ENCODE assay signal across 9 mouse cellular contexts in genomic region chr8:84704356-84704755, GRCm38 (mm10). TPM values are rescaled to one million over a fixed set of nuclear protein-coding genes. Genes with fewer than 3 reads are reported as not detected.
DNase-seq lines count a peak whose midpoint lies in the region; ATAC-seq and TF ChIP-seq lines count a peak whose summit lies in the region.
"Had no signal": no experiment of that assay in that cellular context is flagged by ENCODE, and none has a peak within 500 bp of the region (broad histone marks: within the 10 kb centered on the region; RNA-seq: fewer than 3 reads in every experiment).

No protein-coding gene starts in this region.

- WGBS in forebrain, embryonic 13.5 days, result 1% methylated on average over 16 of the region's 16 CpGs
- WGBS in midbrain, embryonic 11.5 days, result 1% methylated on average over 16 of the region's 16 CpGs
- 8% methylated on average over 16 of the region's 16 CpGs for WGBS in stomach, embryonic 14.5 days

- no peak for ATAC-seq in cerebellum, adult (ENCODE audit: insufficient number of reproducible peaks, low FRiP score, low TSS enrichment)
- ATAC-seq in forebrain, embryonic 13.5 days, result peak; percentile 46; the same call in 1 of the 2 replicates
- ATAC-seq in midbrain, embryonic 11.5 days (ENCODE audit: low FRiP score), result 0 out of 2 replicates have a peak, but pooled peaks have one; percentile 31
- ATAC-seq in stomach, embryonic 14.5 days (ENCODE audit: insufficient number of reproducible peaks, insufficient read depth, low FRiP score, low read depth), result no peak

- TF ChIP-seq CTCF in brain, embryonic 14.5 days (IDR thresholded peaks at IDR 0.05; ENCODE audit: borderline replicate concordance, extremely low read depth, insufficient read depth, insufficient read length), result peak; percentile 83

- no peaks in the 10 kb centered on the region for H3K9me3 ChIP-seq in forebrain, embryonic 13.5 days (replicated peaks)
- H3K9me3 ChIP-seq in midbrain, embryonic 11.5 days (ENCODE audit: control insufficient read depth, low read length), result no peaks in the 10 kb centered on the region
- H3K9me3 ChIP-seq in stomach, embryonic 14.5 days (ENCODE audit: control insufficient read depth, low read depth, low read length), result no peaks in the 10 kb centered on the region

- H3K27me3 ChIP-seq in forebrain, embryonic 13.5 days, result peaks cover 75% of the 10 kb centered on the region
- peaks cover 80% of the 10 kb centered on the region for H3K27me3 ChIP-seq in midbrain, embryonic 11.5 days (ENCODE audit: control insufficient read depth, insufficient read depth, low read length)
- H3K27me3 ChIP-seq in stomach, embryonic 14.5 days (ENCODE audit: control insufficient read depth, insufficient read depth, low read length), result peaks cover 43% of the 10 kb centered on the region; the same call in 1 of the 2 replicates

- peaks cover 66% of the 10 kb centered on the region for H3K4me1 ChIP-seq in forebrain, embryonic 13.5 days
- peaks cover 41% of the 10 kb centered on the region for H3K4me1 ChIP-seq in midbrain, embryonic 11.5 days (ENCODE audit: control insufficient read depth, insufficient read depth, low read length)
- H3K4me1 ChIP-seq in stomach, embryonic 14.5 days (ENCODE audit: control insufficient read depth, insufficient read depth, low read length), result peaks cover 37% of the 10 kb centered on the region

- TF ChIP-seq POLR2A in brain, embryonic 14.5 days (IDR thresholded peaks at IDR 0.05; ENCODE audit: borderline replicate concordance, extremely low read depth, insufficient read depth, insufficient read length, poor library complexity, severe bottlenecking), result no peak

- peak overlapping the region; percentile 88 for H3K27ac ChIP-seq in forebrain, embryonic 13.5 days
- H3K27ac ChIP-seq in midbrain, embryonic 11.5 days (ENCODE audit: low read depth, low read length), result no peak overlapping the region
- no peak overlapping the region for H3K27ac ChIP-seq in stomach, embryonic 14.5 days (ENCODE audit: low read length)

- H3K36me3 ChIP-seq in forebrain, embryonic 13.5 days (ENCODE audit: poor library complexity, severe bottlenecking), result peaks cover 18% of the 10 kb centered on the region
- no peaks in the 10 kb centered on the region for H3K36me3 ChIP-seq in midbrain, embryonic 11.5 days (ENCODE audit: control insufficient read depth, insufficient read depth, low read length)
- H3K36me3 ChIP-seq in stomach, embryonic 14.5 days (ENCODE audit: control insufficient read depth, insufficient read depth, low read length), result peaks cover 9% of the 10 kb centered on the region; the same call in 1 of the 2 replicates

- peak overlapping the region; percentile 15 for H3K4me3 ChIP-seq in forebrain, embryonic 13.5 days
- peak overlapping the region; percentile 8; the same call in 1 of the 2 replicates for H3K4me3 ChIP-seq in midbrain, embryonic 11.5 days (ENCODE audit: low read depth, low read length)
- peak overlapping the region; percentile 9; the same call in 1 of the 2 replicates for H3K4me3 ChIP-seq in stomach, embryonic 14.5 days (ENCODE audit: low read depth, low read length)

- peak overlapping the region; percentile 70 for H3K9ac ChIP-seq in forebrain, embryonic 13.5 days
- H3K9ac ChIP-seq in midbrain, embryonic 11.5 days (ENCODE audit: low read length), result peak overlapping the region; percentile 24; the same call in 1 of the 2 replicates
- no peak overlapping the region for H3K9ac ChIP-seq in stomach, embryonic 14.5 days (replicated peaks; ENCODE audit: low read depth, low read length)

- intact Hi-C loops in heart, postnatal 36 days (cut with DNase I), result no loop called here
- intact Hi-C loops in left cerebral cortex, postnatal 4 days (cut with DNase I), result no loop called here

- peak overlapping the region; percentile 56 for H3K4me2 ChIP-seq in forebrain, embryonic 13.5 days
- H3K4me2 ChIP-seq in midbrain, embryonic 11.5 days, result peak overlapping the region; percentile 37
- peak overlapping the region; percentile 26; the same call in 1 of the 2 replicates for H3K4me2 ChIP-seq in stomach, embryonic 14.5 days (replicated peaks; ENCODE audit: low read depth, low read length)

- DNase-seq in cerebellum, adult 11-12 months, result peak; percentile 65
- peak; percentile 90 for DNase-seq in brain, embryonic 14.5 days (ENCODE audit: low read depth)
- DNase-seq in heart, postnatal 36 days, result peak; percentile 89 to 92
- DNase-seq in left cerebral cortex, postnatal 4 days, result peak; percentile 93
- peak; percentile 98 for DNase-seq in midbrain, embryonic 11.5 days (ENCODE audit: low spot score, missing footprints)

RNA-seq across cellular contexts. Expression of gene Lyl1, which starts 3.1 kb away (rescaled TPM):
- 3.4 and 4.7 TPM in 2 replicates for polyA plus RNA-seq in brain, embryonic 14.5 days (2012; rRNA removed)
- 1.9 and 2.1 TPM in 2 replicates for polyA plus RNA-seq in forebrain, embryonic 13.5 days (2015; fragmentation: Nextera tagmentation; extraction: Ambion mirVana)
- 1 to 10 TPM; 5.4 to 5.7 TPM for total RNA-seq in heart, postnatal 36 days (2021)
- 1 to 10 TPM; 3.0 to 3.3 TPM for total RNA-seq in left cerebral cortex, postnatal 4 days (2021)
- polyA plus RNA-seq in midbrain, embryonic 11.5 days (2014; fragmentation: Nextera tagmentation; extraction: Ambion mirVana), result 5.1 and 6.5 TPM in 2 replicates
- polyA plus RNA-seq in stomach, embryonic 14.5 days (2014; fragmentation: Nextera tagmentation; extraction: Ambion mirVana), result 4.6 and 5.0 TPM in 2 replicates

RNA-seq across cellular contexts. Expression of gene Nacc1, which starts 16.7 kb away (rescaled TPM):
- 81.8 and 87.0 TPM in 2 replicates for polyA plus RNA-seq in brain, embryonic 14.5 days (2012; rRNA removed)
- 16.1 and 18.6 TPM in 2 replicates for polyA plus RNA-seq in forebrain, embryonic 13.5 days (2015; fragmentation: Nextera tagmentation; extraction: Ambion mirVana)
- 10 to 100 TPM; 27.3 to 30.1 TPM for total RNA-seq in heart, postnatal 36 days (2021)
- total RNA-seq in left cerebral cortex, postnatal 4 days (2021), result 10 to 100 TPM; 68.4 to 72.1 TPM
- polyA plus RNA-seq in midbrain, embryonic 11.5 days (2014; fragmentation: Nextera tagmentation; extraction: Ambion mirVana), result 18.6 and 21.4 TPM in 2 replicates
- 25.1 and 25.7 TPM in 2 replicates for polyA plus RNA-seq in stomach, embryonic 14.5 days (2014; fragmentation: Nextera tagmentation; extraction: Ambion mirVana)

RNA-seq across cellular contexts. Expression of gene Trmt1, which starts 18.2 kb away (rescaled TPM):
- polyA plus RNA-seq in brain, embryonic 14.5 days (2012; rRNA removed), result 113 and 120 TPM in 2 replicates
- polyA plus RNA-seq in forebrain, embryonic 13.5 days (2015; fragmentation: Nextera tagmentation; extraction: Ambion mirVana), result 53.5 and 59.1 TPM in 2 replicates
- 10 to 100 TPM; 36.1 to 39.2 TPM for total RNA-seq in heart, postnatal 36 days (2021)
- total RNA-seq in left cerebral cortex, postnatal 4 days (2021), result 100 to 1,000 TPM; 110 to 112 TPM
- polyA plus RNA-seq in midbrain, embryonic 11.5 days (2014; fragmentation: Nextera tagmentation; extraction: Ambion mirVana), result 39.9 and 45.6 TPM in 2 replicates
- polyA plus RNA-seq in stomach, embryonic 14.5 days (2014; fragmentation: Nextera tagmentation; extraction: Ambion mirVana), result 64.6 and 65.7 TPM in 2 replicates

RNA-seq across cellular contexts. Expression of gene G430095P16Rik, which starts 18.5 kb away (rescaled TPM):
- 0.92 and 1.5 TPM in 2 replicates for polyA plus RNA-seq in brain, embryonic 14.5 days (2012; rRNA removed)
- 3.7 and 3.8 TPM in 2 replicates for polyA plus RNA-seq in forebrain, embryonic 13.5 days (2015; fragmentation: Nextera tagmentation; extraction: Ambion mirVana)
- under 1 TPM in 1 of 2 experiments, not detected in 1; 0.44 TPM for total RNA-seq in heart, postnatal 36 days (2021)
- not detected for total RNA-seq in left cerebral cortex, postnatal 4 days (2021)
- 1.6 and 1.9 TPM in 2 replicates for polyA plus RNA-seq in midbrain, embryonic 11.5 days (2014; fragmentation: Nextera tagmentation; extraction: Ambion mirVana)
- 2.8 and 5.0 TPM in 2 replicates for polyA plus RNA-seq in stomach, embryonic 14.5 days (2014; fragmentation: Nextera tagmentation; extraction: Ambion mirVana)
- total RNA-seq: left cerebral cortex, postnatal 36 days had no signal

RNA-seq across cellular contexts. Expression of gene Ier2, which starts 41.7 kb away (rescaled TPM):
- polyA plus RNA-seq in brain, embryonic 14.5 days (2012; rRNA removed), result 7.3 and 11.0 TPM in 2 replicates
- polyA plus RNA-seq in forebrain, embryonic 13.5 days (2015; fragmentation: Nextera tagmentation; extraction: Ambion mirVana), result 35.2 and 35.4 TPM in 2 replicates
- 10 to 100 TPM; 12.6 to 16.5 TPM for total RNA-seq in heart, postnatal 36 days (2021)
- total RNA-seq in left cerebral cortex, postnatal 4 days (2021), result 10 to 100 TPM; 10.2 to 10.7 TPM
- 49.9 and 52.9 TPM in 2 replicates for polyA plus RNA-seq in midbrain, embryonic 11.5 days (2014; fragmentation: Nextera tagmentation; extraction: Ambion mirVana)
- polyA plus RNA-seq in stomach, embryonic 14.5 days (2014; fragmentation: Nextera tagmentation; extraction: Ambion mirVana), result 73.1 and 83.4 TPM in 2 replicates

Comparison
In these comparisons a context has a peak if more than half of its experiments do, and no peak if none do; other contexts are left out.
1. ATAC-seq: peak in forebrain, embryonic 13.5 days (single experiment) and midbrain, embryonic 11.5 days (single experiment); none in cerebellum, adult (single experiment) and stomach, embryonic 14.5 days (single experiment).
2. Peak in every context shown above with its lines, with median percentiles within 50 percentile points of each other: DNase-seq, H3K4me2 ChIP-seq and H3K4me3 ChIP-seq.